Mouse (Mus musculus) left cerebral cortex, postnatal 25 days (tissue): ENCODE results near the gene Fuk. TPM values are rescaled to one million over a fixed set of nuclear protein-coding genes. Genes with fewer than 3 reads are reported as not detected.
"Not testable (repeated sequence)": the region's sequence is repeated elsewhere in the genome, so short reads cannot be mapped to it uniquely, and the experiment has no call there.

ENCODE experiments used
- DNase-seq, 2 experiments: peaks; one replicate each; pipeline ENCODE4 v3.0.0; 2022; ENCODE audit warnings: low spot score in 2 of 2, mixed read lengths in 1 of 2
- intact Hi-C: fragments of 180-260 bp; cut with DNase I; formaldehyde crosslinking; loops from one replicate; pipeline ENCODE4 v1.15.1; 2025
- total RNA-seq, 2 experiments: library from RNA; stranded (reverse); gene quantifications; 2 replicates each; pipeline ENCODE4 v1.2.3; 2021

The Fuk gene
- total RNA-seq, result 10 to 100 TPM; 15.9 to 19.0 TPM

DNA sequence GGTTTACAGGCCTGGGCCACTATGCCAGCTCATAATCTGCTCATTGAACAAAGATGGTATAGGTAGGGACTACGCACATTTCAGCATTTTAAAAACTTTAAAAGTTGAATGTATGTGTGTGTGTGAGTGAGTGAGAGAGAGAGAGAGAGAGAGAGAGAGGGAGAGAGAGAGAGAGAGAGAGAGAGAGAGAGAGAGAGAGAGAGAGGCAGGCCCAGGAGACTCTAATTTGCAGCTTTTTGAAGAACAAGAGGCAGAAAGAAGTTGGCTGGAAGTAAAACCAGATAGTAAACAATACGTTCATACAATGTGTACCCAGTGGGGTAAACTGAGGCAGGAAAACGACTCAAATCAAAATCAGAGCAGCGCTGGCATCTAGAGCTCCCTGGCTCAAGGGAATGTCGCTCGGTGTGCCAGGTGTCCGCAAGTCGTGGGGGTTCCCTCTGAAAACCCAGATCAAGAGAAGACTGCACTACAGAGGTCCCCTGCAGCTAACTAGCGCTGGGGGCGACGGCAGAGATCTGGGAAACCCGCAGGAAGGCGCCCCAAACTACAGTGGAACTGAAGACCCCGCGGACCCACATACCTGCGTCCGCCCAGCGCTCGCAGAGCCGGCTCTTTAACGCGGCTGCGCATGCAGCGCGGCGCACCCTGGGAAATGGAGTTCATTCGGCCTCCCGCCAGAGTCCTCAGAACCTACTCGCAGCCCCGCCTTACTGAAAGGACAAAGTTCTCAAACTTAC is at the start of gene Fuk:
Gene Fuk, minus strand, starts transcription at position 650 of the 740 bp plus-strand sequence.
- peak; percentile 85 to 90 for DNase-seq
- intact Hi-C loops, result no loop called here

DNA sequence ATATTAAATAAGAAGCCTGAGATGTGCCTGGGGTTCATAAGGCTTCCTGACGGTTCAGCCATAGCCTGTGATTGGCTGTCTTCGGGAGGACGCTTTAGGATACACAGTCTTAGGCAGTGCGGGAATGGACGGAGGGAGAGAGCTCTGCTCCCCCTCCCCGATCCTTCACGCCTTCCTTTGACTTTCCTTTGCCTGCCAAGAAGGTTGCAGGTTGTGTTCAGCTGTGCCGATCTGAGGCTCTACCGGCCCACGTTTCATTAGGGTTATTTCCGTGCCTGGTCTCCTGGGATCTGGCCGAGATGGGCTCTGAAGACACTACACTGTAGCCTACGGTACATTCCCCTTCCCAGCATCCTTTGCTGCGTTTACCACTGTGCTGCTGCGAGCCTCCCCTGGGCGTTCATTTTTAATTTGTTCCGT is 47.8 kb upstream of the Fuk start:
- peak in 1 of 2 experiments; percentile 68 for DNase-seq
- intact Hi-C loops, result no loop called here

DNA sequence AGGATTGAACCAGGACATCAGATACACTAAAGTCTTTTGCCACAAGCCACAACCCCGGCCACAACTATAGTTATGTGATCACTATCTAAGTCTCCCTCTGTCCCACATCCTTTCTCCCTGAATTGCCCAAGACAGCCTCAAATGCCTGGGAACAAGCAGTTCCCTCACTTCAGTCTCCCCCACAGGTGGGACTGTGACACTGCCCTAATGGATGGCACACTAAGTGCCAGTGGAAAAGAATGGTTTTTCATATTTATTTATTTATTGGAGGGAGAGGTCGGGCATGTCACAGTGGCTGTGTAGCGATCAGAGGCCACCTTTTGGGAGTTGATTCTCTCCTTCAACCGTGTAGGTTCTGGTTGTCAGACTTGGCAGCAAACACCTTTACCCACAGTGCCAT is 43.4 kb upstream of the Fuk start:
- no peak for DNase-seq
- intact Hi-C loops, result no loop called here

DNA sequence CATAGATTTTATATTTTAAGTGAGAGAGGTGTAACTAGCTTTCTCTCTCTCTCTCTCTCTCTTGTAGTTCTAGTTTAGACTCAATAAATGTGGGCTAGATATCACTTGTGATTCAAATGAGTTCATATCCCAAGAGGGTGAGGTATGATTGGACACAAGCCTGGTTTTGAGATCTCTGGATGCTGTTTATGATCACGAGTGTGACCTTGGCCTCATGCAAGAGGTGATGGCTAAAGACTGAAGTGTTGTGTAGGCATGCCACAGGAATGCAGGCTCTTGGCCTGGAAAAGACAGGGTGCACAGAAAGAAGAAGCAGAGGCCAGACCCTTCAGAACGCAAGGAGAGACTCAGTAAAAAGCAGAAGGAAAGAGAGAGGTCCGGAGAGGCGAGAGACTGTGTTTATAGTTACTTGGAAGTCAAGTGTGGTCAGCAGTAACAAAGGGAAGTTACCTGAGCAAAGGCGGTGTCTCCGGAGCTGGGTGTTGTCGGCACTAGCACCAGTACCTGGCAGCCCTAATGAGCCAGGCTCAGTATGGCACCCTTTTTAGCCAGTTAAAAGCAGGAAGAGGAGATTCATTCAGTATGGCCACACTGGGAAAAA is 42.1 kb upstream of the Fuk start:
- DNase-seq, result no peak
- intact Hi-C loops, result no loop called here

DNA sequence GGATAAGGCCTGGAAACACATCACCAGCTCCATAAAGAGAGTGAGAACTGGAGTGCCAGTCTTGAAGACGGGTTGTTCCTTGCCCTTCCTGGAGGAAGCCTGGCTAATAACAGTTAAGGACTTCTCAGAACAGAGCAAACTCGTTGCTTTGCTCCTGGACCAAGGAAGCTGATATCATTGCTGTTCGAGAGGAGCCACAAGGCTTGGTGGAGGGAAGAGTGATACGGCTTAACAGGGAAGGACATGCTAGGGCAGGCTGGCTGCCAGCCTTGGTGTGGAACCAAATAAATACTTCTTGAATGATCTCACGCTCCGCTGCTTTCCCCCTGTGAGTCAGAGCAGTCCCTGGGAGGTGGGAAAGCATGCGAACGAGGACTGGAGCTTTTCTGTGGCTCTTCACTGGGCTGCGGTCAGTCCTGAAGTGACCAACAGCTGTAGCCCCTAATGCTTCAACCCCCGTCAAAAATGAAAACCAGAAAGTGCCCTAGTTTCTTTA is 39.2 kb upstream of the Fuk start:
- intact Hi-C loops, result no loop called here
- DNase-seq, result peak; percentile 47 to 61

DNA sequence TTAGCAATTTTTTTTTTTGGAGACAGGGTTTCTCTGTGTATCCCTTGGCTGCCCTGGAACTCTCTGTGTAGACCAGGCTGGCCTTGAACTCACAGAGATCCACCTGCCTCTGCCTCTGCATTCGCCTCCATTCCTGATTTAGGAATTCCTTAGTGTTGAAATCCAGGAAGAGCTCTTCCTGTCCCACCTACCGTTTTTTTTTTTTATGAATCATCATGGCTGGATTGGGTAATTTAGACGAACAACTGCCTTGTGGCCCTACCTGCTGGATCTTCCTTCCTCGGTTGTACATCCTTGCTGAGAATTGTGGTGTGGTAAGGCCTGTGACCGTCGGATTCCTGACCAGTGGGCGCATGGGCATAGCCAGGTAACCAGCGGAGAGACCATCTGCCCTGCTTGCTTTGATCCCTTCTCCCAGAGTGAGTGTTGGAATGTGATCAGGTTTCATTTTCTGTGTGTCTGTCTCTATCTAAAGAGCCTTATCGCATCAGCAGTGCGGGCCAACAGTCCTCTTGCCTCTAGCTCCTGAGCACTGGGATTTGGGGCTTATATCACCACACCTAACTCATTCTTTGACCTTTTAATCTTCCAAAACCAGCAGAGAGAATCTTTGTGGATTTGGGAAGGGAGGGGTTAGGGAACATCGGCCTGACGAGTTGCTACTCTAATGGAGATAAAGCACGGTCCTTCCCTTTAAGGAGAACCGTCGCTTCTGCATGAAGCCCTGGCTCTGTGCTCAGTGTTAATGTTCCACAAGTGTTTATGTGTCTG is 38.6 kb upstream of the Fuk start:
- intact Hi-C loops, result no loop called here
- DNase-seq, result no peak

DNA sequence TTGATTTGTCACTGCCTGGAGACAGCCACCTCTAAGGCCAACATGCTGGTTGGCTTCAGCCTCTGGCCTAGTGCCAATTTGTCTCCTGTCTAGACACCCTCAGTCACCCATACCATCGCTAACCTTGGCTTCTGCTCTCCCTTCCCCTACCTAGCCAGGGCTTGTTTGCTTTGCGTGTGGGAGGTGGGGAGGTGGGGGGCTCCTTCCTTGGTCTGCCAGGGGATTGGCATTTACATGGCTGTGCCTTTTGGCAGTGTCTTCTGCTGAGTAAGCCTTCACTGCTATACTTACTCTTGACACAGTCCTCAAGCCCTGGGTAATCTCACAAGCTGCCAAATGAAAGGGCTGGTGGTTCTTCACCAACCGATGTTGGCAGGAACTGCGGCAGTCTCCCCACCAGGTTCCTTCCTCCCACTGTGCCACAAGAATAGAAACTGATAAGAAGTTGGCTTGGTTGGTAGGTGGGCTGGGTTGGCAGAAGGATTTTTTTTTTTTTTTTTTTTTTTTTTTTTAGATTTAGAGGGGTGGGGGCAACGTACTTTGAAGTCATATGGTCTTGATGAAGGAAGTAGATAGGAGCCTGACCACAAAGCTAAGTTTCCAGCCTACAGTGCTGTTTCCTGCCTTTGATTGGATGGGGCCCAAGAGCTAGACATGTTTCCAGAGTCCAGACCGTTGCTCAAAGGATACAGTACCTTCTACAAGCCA is 36.7 kb upstream of the Fuk start:
- intact Hi-C loops, result no loop called here
- peak; percentile 68 to 94 for DNase-seq

DNA sequence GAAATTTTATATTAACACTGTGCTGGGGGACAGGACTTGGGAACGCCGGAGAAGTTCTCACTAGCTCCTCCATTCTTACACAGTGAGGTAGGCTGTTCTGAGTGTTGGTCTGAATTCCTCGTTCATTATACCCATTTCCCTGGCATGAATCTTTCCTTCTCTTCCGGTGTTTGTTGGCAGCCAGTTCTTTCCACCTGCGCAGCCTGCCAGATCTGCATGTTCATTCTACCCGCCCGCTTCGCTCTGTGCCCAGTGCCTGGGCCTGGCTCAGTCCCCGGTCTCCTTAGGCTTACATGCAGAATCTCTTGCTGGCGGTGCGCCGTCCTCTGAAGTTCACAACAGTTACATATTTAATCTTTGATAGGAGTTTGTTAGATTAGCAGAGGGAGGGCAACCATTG is 33.9 kb upstream of the Fuk start:
- DNase-seq, result peak; percentile 42 to 67
- intact Hi-C loops, result no loop called here

DNA sequence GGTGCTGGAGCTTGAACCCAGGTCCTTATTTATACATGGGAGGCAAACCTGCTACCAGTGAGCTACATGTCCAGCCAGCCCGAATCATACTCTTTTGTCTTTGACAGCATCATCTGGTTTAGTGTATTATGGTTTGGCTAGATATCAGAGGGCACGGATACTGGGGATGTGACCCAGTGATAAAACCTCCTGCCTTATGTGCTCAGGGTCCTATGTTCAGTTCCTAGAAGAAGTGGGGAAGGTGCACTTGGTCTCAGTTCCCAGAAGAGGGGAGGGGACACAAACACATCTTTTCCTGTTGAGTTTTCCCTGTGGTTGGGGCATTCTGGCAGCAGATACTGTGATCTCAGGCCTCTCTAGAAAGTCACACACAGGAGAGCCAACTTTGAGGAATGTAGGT is 31.0 kb upstream of the Fuk start:
- intact Hi-C loops, result no loop called here

DNA sequence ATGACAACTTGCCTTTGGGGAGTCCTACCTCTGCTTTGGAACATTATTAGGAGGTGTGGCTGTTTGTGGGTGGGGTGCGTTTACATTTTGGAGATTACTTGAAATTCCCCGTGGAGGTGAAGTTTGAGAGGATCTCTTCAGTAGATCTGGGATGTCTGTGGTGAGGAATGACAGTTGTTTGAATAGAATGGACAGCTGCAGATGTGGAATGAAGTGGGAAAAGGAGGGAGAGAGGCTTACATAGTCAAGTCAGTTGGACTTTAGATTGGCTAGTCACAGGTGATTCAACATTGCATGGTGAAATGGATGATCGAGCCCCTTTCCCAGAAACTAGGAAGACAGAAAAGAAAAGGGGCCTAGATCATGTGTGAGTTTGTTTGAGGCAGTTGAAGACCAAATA is 30.2 kb upstream of the Fuk start:
- intact Hi-C loops, result no loop called here
- no peak for DNase-seq

More for the DNA sequence above, 31.0 kb upstream of the Fuk start:
- no peak for DNase-seq

DNA sequence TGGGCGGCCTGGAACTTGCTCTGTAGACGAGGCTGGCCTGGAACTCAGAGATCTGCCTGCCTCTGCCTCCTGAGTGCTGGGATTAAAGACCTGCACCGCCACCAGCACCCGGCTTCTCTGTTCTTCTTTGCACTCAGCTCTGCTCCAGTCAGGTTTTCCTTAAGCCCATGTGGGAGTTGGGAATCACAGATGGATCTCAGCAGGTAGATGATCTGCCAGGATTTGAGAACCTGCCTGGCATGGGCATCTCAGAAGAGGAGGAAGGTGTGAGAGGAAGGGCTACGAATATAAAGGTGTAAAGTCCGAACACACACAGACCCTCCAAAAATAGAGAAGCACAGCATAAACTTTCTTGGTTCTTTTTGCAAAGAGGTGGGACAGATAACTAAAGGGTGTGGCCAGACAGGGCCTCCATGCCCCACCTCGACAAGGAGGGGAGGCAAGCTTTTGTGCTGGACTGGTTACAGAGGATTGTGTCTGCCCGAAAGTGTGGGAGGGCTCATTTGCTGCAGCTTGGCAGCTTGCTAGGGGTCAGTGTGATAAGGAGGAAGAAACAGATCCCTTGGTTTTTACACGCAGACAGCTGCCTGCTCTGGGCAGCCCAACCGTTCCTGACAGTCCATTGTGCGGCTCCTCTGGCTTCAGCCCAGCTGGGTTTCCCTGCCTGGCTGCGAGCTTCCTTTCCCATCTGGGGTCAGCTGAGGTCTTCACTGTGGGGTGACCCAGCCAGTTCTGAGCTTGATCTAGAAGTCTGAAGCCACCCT is 29.1 kb upstream of the Fuk start:
- peak in 1 of 2 experiments; percentile 26 for DNase-seq
- intact Hi-C loops, result no loop called here

DNA sequence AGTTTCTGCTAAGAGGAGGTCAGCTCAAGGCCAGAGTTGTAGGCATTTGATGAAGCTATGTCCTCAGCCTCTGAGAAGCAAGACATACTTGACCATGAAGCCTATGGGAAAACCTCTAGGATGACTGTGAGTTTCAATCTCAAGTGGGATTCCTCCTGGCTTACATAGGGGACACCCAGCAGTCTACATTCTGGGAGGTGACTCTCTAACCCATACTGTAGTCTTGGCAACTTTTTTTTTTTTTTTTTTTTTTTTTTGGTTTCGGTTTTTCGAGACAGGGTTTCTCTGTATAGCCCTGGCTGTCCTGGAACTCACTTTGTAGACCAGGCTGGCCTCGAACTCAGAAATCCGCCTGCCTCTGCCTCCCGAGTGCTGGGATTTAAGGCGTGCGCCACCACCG is 27.4 kb upstream of the Fuk start:
- DNase-seq, intact Hi-C loops: not testable (repeated sequence)

DNA sequence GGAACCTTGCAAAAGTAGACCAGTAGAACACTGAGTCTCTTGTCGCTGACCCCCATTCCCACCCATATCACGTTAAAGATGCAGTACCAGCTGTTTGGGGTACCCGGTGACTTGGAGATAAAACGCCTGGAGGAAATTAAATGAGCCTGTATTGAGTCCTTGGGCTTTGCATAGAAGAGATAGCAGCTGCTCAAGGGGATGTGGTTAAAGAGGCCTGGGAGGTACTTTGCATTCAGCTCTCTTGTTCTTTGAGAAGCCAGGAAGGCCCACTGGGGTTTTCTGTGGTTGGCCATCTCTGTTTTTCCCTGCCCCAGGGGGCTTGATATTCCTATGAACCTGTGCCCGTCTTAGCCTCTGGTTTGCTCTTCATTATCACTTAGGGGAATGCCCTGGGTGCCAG is 26.8 kb upstream of the Fuk start:
- intact Hi-C loops, result no loop called here
- DNase-seq, result no peak

DNA sequence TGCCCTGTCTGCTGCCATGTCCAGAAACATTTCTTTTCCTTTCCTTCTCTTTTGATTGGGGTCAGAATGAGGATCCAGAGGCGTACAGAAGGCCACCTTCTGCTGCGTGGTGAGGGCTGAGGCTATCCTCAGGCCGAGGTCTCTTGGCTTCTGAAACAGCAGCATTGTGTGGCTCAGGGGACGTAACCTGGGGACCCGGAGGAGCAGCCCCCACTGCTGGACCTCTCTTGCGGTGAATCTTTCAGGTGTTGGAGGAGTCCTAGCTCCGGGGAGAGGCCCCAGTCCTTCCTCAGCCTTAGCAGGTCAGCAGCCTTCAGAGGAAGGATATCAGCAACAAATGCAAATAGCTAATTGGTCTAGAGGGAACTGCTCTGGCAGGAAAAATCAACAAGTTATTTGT is 26.1 kb upstream of the Fuk start:
- intact Hi-C loops, result no loop called here
- no peak for DNase-seq

DNA sequence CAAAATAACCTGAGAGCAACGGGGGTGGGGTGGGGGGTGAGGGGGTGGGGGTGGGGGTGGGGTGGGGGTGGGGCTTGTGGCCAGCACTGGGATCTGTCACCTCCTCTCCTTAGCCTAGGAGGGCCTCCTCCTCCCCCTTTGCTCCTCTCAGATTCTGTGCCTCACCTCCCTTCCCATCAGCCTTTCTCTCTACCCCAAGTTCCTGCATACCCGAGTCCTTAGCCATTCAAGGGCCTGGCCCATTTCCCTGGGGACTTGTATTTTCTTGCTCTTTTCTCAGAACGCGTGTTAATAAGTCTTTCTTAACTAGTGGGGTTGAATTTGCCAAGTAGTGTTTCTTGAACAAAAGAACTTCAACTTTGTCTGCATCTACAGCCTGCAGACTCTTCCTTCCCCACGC is 24.4 kb upstream of the Fuk start:
- no peak for DNase-seq

DNA sequence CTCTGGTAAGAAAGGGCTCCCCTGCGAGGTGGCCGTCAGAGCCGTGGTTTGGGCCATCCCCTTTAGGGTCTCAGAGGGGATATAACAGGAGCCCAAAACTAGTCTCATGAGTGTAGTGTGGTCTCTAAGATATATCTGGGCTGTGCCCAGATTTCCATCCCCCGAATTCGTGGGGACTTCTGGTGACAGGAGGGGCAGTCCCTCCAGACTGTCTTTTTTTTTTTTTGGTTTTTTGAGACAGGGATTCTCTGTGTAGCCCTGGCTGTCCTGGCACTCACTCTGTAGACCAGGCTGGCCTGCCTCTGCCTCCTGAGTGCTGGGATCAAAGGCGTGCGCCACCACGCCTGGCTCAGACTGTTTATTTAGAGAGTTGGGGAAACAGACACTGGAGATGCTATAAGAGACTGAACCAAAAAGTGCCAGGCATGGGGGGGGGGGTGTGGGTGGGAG is 23.4 kb upstream of the Fuk start:
- DNase-seq, result no peak
- intact Hi-C loops, result no loop called here

More for the DNA sequence above, 24.4 kb upstream of the Fuk start:
- intact Hi-C loops, result no loop called here

DNA sequence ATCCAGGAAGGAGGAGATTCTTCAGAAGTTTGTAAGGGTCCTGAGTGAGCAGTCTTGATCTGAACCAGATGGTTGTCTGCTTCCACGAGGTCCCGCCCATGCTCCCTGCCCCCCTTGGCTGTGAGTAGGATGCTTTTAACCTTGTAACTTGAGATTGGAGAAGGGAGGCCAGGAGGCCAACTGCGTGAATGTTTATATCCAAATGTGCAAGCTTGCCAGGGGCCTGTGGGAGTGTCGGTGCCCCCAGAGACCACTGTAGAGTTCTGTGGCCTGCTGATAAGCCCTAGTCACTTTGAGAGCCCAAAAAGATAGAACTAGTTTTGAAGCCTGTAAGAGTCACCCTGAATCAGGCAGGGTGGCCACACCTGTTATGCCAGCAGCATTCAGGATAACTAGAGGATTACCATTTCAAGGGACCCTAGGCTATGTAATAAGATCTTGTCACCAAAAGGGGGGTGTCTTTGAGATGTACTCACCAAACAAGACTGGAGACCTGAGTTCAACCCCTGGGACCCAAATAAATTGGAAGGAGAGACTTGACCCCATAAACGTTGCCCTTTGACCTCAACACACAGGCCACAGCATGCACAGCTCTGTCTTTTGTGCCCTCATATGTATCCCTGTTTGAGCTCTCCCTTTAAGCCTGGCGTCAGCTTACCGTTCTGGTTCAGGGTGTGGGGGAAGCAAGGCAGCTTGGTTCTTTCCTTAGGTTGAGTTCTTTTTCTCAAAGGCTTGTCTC is 19.4 kb upstream of the Fuk start:
- DNase-seq, result no peak
- intact Hi-C loops, result loop anchor here (2.0 kb wide), 1 partner anchor 13 kb away; no protein-coding TSS in a partner anchor

DNA sequence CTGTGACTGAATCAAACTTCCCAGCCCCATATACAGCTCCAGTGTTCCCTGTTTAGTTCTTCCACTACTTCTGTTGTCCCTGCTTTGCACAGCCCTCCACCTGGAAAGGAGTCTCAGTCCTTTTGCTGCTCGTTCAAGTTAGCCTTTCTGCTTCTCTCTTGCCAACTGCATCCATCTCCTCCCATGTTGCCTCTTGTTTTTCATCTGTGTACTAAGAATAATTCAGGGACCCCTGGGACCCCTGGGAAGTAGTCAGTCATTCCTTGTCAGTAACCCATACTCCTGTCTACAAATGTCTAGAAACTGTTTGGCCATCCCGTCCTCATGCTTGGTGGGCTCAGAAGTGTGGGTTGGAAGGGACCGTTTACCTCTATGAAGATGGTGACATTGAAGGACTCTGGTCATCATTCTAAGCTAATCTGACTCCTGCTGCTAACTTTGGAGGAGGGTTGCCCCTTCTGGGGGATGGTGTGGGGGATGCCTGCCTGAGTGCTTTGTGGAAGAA is 18.5 kb upstream of the Fuk start:
- no peak for DNase-seq
- intact Hi-C loops, result loop anchor here (2.0 kb wide), 1 partner anchor 14 kb away; no protein-coding TSS in a partner anchor
